Mouse (Mus musculus) forebrain, embryonic 10.5 days (tissue): ENCODE measurements around the gene Dand5. TPM values are rescaled to one million over a fixed set of nuclear protein-coding genes. Genes with fewer than 3 reads are reported as not detected.

ENCODE experiments used
- DNase-seq: peaks from one replicate; pipeline ENCODE4 v3.0.0-alpha.2; 2017; ENCODE audit warnings: low spot score; ENCODE audit errors: extremely low spot score
- H3K27ac ChIP-seq: fragments of 300-500 bp; sonication (generic); 2 replicates; pipeline ENCODE4 v1.5.1; 2016; ENCODE audit warnings: mild to moderate bottlenecking
- H3K27me3 ChIP-seq: fragments of 300-500 bp; sonication (generic); 2 replicates; pipeline ENCODE4 v1.6.1; 2016; ENCODE audit warnings: mild to moderate bottlenecking; ENCODE audit not compliant: poor library complexity, severe bottlenecking
- H3K36me3 ChIP-seq: fragments of 300-500 bp; sonication (generic); replicated peaks from 2 replicates; pipeline ENCODE4 v1.6.1; 2016; ENCODE audit warnings: mild to moderate bottlenecking, moderate library complexity
- H3K4me1 ChIP-seq: fragments of 300-500 bp; sonication (generic); 2 replicates; pipeline ENCODE4 v1.6.1; 2016
- H3K4me3 ChIP-seq: fragments of 300-500 bp; sonication (generic); 2 replicates; pipeline ENCODE4 v1.5.1; 2016; ENCODE audit warnings: mild to moderate bottlenecking, moderate library complexity
- H3K9me3 ChIP-seq: fragments of 300-500 bp; sonication (generic); 2 replicates; pipeline ENCODE4 v1.6.1; 2016; ENCODE audit warnings: mild to moderate bottlenecking, moderate library complexity
- WGBS: fragments of 180-500 bp; shearing (Covaris S2); methylation state at CpG from one replicate; pipeline ENCODE4 v1.1.7; 2016; 5-methylcytosine and 5-hydroxymethylcytosine counted together
- polyA plus RNA-seq: library from polyadenylated mRNA; unstranded; fragments of >200 nt; fragmentation: Nextera tagmentation; extraction: Ambion mirVana; gene quantifications from 2 replicates; pipeline ENCODE4 v1.2.1, GENCODE M21; 2016

Gene Dand5
- polyA plus RNA-seq, 1 experiment from 2014 or later: 2.9 TPM

DNA sequence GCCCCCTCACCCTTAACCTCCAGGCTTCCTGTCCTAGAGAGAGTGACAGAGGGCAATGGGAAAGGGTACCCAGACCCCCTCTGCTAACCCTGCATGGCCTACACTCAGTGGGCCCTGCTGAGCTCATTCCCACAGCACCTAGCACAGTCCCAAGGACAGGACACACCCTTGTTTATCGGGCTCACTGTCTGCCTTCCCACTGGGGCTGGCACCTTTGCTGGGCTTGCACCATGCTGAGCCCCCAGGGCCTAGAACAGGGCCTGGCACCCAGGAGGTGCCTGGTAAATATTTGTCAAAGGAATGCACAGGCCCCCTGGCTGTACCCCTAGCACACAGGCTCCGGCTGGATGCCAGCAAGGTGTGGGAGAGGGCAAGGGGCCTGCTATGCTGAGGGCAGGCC is 32.1 kb downstream of the Dand5 start:
- Histone ChIP-seq H3K9me3 (no peaks in the 10 kb centered on the region), H3K4me1 (peaks cover 29% of the 10 kb centered on the region), H3K36me3 (no peaks in the 10 kb centered on the region), H3K4me3 (no peak overlapping the region), H3K27ac (no peak overlapping the region), H3K27me3 (peaks cover 100% of the 10 kb centered on the region)
- DNase-seq: no peak
- WGBS: 90% methylated on average over 2 of the region's 2 CpGs

DNA sequence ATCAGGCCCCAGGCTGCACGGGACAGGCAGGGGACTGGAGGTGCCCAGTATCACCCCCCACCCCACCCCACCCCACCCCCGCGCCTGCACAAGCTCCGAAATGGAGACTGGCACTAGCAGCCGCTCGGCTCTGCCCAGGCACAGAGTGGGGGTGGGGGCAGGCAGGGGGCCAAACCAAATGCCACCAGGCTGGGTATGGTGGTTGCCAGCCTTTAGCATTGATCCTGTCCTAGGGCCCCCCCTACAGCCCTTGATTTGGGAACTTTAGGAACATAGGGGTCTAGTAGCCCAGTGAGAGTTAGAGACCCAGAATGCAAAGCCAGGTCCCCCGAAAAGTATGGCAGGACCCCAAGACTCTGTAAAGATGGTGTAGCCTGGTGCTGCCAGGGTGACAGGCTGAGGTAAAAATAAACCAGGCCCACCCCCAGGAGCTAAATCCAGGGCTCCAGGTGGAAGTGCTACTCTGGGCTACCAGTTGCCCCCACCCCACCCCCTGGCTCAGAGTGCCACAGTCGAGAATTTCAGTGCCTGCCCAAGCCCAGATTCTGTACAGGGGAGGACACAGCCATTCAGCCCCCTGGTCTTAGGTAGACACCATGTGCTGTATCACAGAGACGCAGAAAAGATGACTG is 32.7 kb downstream of the Dand5 start:
- Histone ChIP-seq H3K27ac (no peak overlapping the region), H3K4me3 (no peak overlapping the region), H3K36me3 (no peaks in the 10 kb centered on the region), H3K4me1 (peaks cover 34% of the 10 kb centered on the region), H3K27me3 (peaks cover 100% of the 10 kb centered on the region), H3K9me3 (no peaks in the 10 kb centered on the region)
- no peak for DNase-seq
- 76% methylated on average over 9 of the region's 9 CpGs for WGBS

GRCm38 (mm10) chr8:84789345-84789744 is 33.3 kb downstream of the Dand5 start:
- DNase-seq: no peak
- 26% methylated on average over 5 of the region's 5 CpGs for WGBS
- H3K4me1 ChIP-seq: peaks cover 34% of the 10 kb centered on the region
- H3K4me3 ChIP-seq: no peak overlapping the region
- H3K36me3 ChIP-seq: no peaks in the 10 kb centered on the region
- no peak overlapping the region for H3K27ac ChIP-seq
- no peaks in the 10 kb centered on the region for H3K9me3 ChIP-seq
- H3K27me3 ChIP-seq: peaks cover 100% of the 10 kb centered on the region

DNA sequence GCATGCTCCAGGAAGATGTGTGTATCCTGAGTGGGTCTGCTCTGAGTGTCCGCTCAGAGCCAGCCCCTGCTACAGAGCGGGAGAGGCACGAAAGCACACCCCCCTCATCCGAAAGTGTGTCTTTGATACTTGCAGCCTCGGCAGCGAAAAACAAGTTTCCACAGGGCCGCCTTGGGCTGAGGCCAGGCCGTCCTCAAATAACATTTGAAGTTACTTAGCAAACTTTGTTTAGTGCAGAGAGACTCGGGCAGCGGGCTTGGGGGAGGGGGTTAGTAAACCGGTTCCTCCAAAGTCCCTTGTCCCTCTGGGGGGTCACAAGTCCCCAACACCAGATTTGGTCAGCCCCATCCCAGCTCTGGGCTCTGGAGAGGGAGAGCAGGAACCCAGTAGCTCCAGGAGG is 33.7 kb downstream of the Dand5 start:
- H3K36me3 ChIP-seq: no peaks in the 10 kb centered on the region
- peaks cover 100% of the 10 kb centered on the region for H3K27me3 ChIP-seq
- no peaks in the 10 kb centered on the region for H3K9me3 ChIP-seq
- H3K4me1 ChIP-seq: peaks cover 33% of the 10 kb centered on the region
- DNase-seq: no peak
- 7% methylated on average over 11 of the region's 11 CpGs for WGBS
- H3K27ac ChIP-seq: no peak overlapping the region
- no peak overlapping the region for H3K4me3 ChIP-seq

DNA sequence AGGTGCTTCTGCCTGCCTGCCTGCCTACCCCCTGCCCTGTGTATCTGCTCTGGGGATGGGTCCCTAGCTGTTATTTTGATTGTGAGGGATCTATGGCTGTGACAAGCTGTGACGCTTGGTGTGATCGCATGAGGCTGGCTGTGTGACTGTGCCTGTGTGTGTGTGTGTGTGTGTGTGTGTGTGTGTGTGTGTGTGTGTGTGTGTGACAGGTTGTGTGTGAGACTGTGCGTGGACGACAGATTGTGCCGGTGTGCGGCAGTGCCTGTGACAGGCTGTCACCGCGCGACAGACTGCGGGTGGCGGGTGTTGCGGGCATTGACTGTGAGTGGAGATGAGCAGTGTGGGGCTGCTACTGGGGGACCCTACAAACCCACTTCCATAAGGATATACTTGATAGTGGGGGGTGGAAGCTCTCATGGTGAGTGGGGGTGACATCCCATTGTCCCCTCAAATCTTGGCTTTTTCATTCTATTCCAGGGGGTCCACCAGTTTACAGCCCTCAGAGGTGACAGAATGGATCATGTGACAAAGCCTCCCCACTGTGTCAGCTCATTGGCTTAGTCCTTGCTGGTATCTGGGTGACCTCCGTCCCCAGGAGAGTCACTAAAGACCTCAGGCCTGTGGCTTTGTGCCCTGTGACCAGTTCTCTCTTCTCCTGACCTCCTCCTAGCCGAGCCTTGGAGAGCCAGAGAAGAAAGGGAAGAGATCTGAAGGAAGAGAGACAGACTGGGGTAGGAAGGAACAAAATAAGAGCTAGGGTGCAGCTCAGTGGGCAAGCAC is 34.9 kb downstream of the Dand5 start:
- 1% methylated on average over 13 of the region's 14 CpGs for WGBS
- no peaks in the 10 kb centered on the region for H3K9me3 ChIP-seq

GRCm38 (mm10) chr8:84786801-84787467 is 35.7 kb downstream of the Dand5 start:
- peak; percentile 24 for DNase-seq
- peaks cover 31% of the 10 kb centered on the region for H3K4me1 ChIP-seq
- 3% methylated on average over 11 of the region's 11 CpGs for WGBS
- no peaks in the 10 kb centered on the region for H3K9me3 ChIP-seq
- H3K27ac ChIP-seq: no peak overlapping the region
- H3K36me3 ChIP-seq: no peaks in the 10 kb centered on the region
- H3K27me3 ChIP-seq: peaks cover 100% of the 10 kb centered on the region
- no peak overlapping the region for H3K4me3 ChIP-seq

More for the DNA sequence above, 34.9 kb downstream of the Dand5 start:
- DNase-seq: peak; percentile 15
- Histone ChIP-seq H3K36me3 (no peaks in the 10 kb centered on the region), H3K4me3 (no peak overlapping the region), H3K4me1 (peaks cover 28% of the 10 kb centered on the region), H3K27ac (no peak overlapping the region), H3K27me3 (peaks cover 100% of the 10 kb centered on the region)

- H3K4me1 ChIP-seq: peaks cover 39% of the 10 kb centered on the region
- H3K27ac ChIP-seq: no peak overlapping the region
- no peaks in the 10 kb centered on the region for H3K9me3 ChIP-seq
- under 1% methylated on average over 38 of the region's 38 CpGs for WGBS
- H3K36me3 ChIP-seq: no peaks in the 10 kb centered on the region
- DNase-seq: peak; percentile 40
- peaks cover 100% of the 10 kb centered on the region for H3K27me3 ChIP-seq
- no peak overlapping the region for H3K4me3 ChIP-seq
Measured at GRCm38 (mm10) chr8:84785756-84786677, 36.6 kb downstream of the Dand5 start.

DNA sequence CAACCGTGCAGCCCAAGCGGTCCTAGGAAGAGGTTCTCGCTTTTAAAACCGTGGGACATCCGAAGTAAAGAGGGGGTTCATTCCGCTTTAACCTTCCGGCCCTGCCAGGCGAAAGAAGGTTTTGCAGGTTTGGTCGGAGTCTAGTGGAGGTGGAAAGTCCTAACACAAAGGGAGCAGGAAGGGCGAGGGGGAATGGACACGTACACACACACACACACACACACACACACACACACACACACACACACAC is 37.2 kb downstream of the Dand5 start:
- H3K9me3 ChIP-seq: no peaks in the 10 kb centered on the region
- no peaks in the 10 kb centered on the region for H3K36me3 ChIP-seq
- H3K27ac ChIP-seq: no peak overlapping the region
- H3K4me1 ChIP-seq: peaks cover 39% of the 10 kb centered on the region
- H3K27me3 ChIP-seq: peaks cover 100% of the 10 kb centered on the region
- under 1% methylated on average over 11 of the region's 11 CpGs for WGBS
- H3K4me3 ChIP-seq: no peak overlapping the region
- DNase-seq: peak; percentile 19

DNA sequence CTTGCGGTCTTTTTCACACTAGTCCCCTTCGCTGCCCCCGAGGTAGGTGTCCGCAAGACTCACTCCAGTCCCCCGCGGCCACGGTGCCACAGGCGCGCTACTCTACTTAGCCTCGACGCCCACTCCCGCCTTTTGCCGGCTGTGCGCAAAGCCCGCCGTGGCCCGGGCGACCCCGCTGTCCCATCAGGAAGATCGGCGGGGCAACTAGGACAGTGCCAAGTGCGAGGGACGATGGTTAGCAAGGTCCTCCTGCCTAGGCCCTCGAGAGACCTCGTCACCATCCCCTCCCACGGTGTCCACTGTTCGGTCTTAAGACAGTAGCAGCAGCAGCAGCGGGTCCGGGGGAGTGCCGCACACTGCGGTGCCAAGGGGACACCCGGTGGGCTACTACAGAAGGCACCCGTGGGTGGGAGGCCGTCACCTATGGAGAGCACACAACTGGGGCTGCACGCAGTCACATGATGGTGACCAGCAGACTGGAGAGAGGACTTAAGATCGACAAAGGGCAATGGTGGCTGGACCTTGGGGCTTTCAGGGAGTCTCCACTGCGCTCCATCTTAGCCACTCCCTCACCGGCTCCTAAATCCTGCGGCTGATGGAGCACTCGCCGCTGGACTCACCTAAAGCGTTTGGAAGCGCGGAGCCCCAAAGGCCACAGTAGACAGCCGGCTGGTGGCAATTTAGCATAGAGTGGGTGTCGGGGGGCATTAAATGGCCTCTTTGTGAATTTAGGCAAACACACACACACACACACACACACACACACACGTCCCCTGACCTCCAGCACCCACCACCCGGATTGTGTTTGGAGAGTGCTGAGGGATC is 37.7 kb downstream of the Dand5 start:
- Histone ChIP-seq H3K36me3 (no peaks in the 10 kb centered on the region), H3K4me3 (peak overlapping the region; percentile 5; the same call in 1 of the 2 replicates), H3K27me3 (peaks cover 100% of the 10 kb centered on the region), H3K4me1 (peaks cover 42% of the 10 kb centered on the region), H3K9me3 (no peaks in the 10 kb centered on the region), H3K27ac (no peak overlapping the region)
- under 1% methylated on average over 48 of the region's 48 CpGs for WGBS
- peak; percentile 48 for DNase-seq

GRCm38 (mm10) chr8:84783919-84784581 is 38.6 kb downstream of the Dand5 start:
- H3K4me3 ChIP-seq: peak overlapping the region; percentile 5; the same call in 1 of the 2 replicates
- peak; percentile 41 for DNase-seq
- peaks cover 50% of the 10 kb centered on the region for H3K4me1 ChIP-seq
- no peaks in the 10 kb centered on the region for H3K9me3 ChIP-seq
- WGBS: under 1% methylated on average over 33 of the region's 33 CpGs
- no peak overlapping the region for H3K27ac ChIP-seq
- H3K36me3 ChIP-seq: no peaks in the 10 kb centered on the region
- peaks cover 100% of the 10 kb centered on the region for H3K27me3 ChIP-seq

DNA sequence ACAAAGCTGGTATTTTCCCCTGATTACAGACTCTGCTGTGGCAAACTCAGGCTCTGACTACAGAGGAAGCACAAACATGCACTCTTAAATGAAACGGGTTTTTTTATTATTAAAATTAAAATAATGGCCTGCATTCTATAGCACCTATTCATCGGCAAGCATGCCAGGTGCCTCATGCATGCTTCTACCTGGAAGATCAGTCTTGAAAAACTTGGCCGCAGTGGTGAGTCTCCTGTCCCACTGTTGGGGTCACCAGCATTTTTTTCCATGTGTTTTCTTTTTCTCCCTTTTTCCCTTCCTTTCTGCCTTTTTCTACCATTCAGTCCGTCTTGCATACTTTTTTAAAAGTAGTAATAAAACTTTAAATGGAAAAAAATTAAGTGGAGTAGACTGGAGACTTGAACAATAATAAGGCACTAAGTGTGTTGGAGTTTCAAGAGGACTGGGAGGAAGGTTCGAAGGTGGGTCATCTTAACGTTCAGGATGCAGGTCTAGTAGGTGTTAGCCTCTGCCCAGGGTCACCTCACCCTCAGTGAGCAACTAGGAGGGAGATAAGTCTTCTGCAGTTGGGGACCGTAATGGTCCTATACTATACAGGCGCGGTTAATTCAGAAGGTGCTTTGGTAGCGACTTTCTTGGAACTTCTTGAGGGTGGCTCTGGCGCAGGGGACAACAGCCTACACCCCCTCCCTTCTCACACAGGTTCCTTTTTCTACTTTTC is 39.3 kb downstream of the Dand5 start:
- Histone ChIP-seq H3K36me3 (no peaks in the 10 kb centered on the region), H3K27ac (no peak overlapping the region), H3K4me3 (no peak overlapping the region), H3K27me3 (peaks cover 100% of the 10 kb centered on the region), H3K9me3 (no peaks in the 10 kb centered on the region), H3K4me1 (peaks cover 57% of the 10 kb centered on the region)
- 3% methylated on average over 11 of the region's 11 CpGs for WGBS
- DNase-seq: peak; percentile 16
